Mouse (Mus musculus): ENCODE data around the gene Wnt4.
A peak's percentile ranks its signal among the peaks of the same experiment; 100 is the strongest.

Gene Wnt4

DNA sequence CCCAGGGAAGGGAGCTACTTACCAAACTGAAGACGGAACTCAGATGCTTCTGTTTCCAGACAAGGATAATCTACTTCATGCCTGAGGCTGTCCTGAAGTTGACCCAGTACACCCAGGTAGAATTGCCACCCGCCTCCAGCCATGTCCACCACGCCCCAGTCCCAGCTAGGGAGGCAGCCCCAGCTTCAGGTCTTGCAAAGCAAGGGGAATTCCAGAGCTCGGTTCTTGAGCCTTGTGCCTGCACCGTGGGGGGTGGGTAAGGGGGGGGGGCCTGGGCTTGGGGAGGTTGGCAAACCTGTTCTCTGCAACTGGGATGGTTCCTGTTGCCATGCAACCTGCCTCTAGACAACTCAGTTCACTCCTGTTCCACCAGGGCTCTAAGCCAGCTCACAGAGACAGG, 2.1 kb downstream of the Wnt4 start:
- no peak for DNase-seq (ENCODE audit: extremely low spot score)

GRCm38 (mm10) chr4:137281273-137281672, 4.0 kb downstream of the Wnt4 start:
- DNase-seq (ENCODE audit: extremely low spot score): no peak

DNA sequence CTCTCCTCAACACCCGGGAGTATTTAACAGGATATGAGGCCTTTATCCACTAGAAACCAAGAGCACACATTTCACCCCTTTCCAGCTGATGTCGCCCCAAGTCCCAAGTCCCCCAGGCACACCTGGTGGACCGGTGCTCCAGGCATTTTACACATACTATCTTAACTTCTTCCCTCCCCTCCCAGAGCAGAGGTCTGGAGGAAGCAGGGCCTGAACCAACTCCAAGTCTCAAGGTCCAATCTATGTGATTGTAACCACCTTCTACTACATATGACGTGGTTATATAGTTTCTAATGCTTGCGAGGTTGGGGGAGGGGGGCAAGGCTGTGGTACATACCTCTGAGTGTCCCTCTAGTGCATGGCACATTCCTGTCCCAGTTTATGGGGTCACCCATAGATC, 4.8 kb downstream of the Wnt4 start:
- no peak for DNase-seq (ENCODE audit: extremely low spot score)

- no peak for DNase-seq (ENCODE audit: extremely low spot score)
These were observed 5.5 kb downstream of the Wnt4 start for GRCm38 (mm10) chr4:137282584-137283406.

GRCm38 (mm10) chr4:137283407-137283732, 6.1 kb downstream of the Wnt4 start:
- DNase-seq (ENCODE audit: extremely low spot score): no peak

- no peak for DNase-seq (ENCODE audit: extremely low spot score)
These were observed 8.8 kb downstream of the Wnt4 start for GRCm38 (mm10) chr4:137285876-137286661.

- no peak for DNase-seq (ENCODE audit: extremely low spot score)
These were observed 9.3 kb downstream of the Wnt4 start for GRCm38 (mm10) chr4:137286662-137286953.

DNA sequence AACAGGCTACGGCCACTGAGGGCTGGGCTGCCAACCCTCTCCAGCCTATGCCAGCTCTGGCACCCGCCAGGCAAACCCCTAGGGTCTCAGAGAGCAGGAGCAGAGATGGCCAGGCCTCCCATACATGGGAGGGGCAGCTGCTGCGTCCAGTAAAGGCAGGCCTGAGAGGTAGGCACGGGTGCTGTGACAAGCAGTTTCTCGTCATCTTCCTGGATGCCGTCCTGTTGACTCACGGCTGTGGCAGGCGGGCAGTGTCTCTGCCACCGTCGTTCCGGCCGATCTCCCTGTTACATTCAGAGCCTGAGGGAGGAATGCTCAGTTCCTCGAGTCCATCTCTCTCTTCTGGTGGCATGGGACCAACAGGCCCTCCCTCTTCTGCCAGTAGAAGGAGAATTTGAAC, 9.9 kb downstream of the Wnt4 start:
- no peak for DNase-seq (ENCODE audit: extremely low spot score)

DNA sequence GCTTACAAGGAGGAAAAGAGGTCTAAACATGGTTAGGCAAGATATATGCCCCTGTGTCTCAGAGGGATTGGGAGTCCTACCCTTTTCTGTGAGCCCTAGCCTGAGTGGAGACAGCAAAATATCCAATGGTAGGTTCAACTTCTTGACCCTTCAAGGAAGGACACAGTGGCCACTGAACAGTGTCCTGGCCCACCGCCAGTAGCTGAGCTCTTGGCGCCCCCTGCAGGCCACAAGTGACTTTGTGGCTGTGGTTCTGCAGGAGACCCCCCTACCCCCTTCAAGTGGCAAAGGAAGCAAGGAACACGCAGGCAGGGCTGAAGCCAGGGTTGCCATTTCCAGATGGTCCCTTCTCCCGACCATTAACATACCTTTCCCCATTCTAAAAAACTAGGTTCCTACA, 10.5 kb downstream of the Wnt4 start:
- peak; percentile 74 for DNase-seq (ENCODE audit: extremely low spot score)

- no peak for DNase-seq (ENCODE audit: extremely low spot score)
These were observed 12.4 kb downstream of the Wnt4 start for GRCm38 (mm10) chr4:137289701-137290100.

GRCm38 (mm10) chr4:137290250-137290649, 13.0 kb downstream of the Wnt4 start:
- no peak for DNase-seq (ENCODE audit: extremely low spot score)

DNA sequence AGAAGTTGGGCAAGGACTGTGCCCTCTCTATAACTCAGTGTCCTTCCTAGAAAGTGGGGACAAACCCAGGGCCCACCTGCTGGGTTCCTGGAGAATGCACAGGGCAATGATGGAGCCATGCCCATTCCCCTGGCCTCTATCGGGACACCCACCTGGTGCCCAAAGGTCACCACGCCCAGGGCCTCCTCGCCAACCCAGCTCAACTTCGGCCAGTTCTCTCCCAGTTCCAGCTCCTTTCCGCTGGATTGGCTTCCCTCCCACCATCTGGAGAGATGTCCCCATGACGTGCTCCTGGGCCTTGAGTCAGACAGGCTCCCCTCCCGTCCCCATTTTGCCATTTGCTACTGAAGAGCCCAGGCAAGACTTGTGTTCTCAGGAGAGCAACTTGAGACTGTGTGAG, 15.3 kb downstream of the Wnt4 start:
- DNase-seq (ENCODE audit: extremely low spot score): no peak

DNA sequence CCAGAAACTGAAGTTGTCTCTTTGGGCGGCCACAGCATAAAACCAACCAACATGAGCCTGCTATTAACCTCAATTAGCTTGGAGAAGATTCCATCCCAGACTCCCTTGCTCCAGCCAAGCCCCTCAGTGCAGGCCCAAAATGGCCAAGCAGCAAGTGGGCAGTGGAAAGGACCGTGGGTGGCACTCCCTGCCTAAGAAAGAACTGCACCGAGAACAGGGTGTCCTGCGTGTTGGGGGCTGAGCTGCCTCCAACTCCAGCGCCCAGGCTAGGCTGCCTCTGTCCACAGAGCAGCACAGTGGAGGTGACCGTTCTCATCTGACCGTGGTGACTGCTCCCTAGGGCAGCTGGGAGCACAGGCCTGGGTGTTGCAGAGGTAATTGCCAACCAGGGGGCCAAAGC, 16.7 kb downstream of the Wnt4 start:
- no peak for DNase-seq (ENCODE audit: extremely low spot score)

- no peak for DNase-seq (ENCODE audit: extremely low spot score)
These were observed 17.2 kb downstream of the Wnt4 start for GRCm38 (mm10) chr4:137294474-137294873.

GRCm38 (mm10) chr4:137294951-137295350, 17.7 kb downstream of the Wnt4 start:
- DNase-seq (ENCODE audit: extremely low spot score): no peak

GRCm38 (mm10) chr4:137297611-137298010, 20.3 kb downstream of the Wnt4 start:
- DNase-seq (ENCODE audit: extremely low spot score): no peak

DNA sequence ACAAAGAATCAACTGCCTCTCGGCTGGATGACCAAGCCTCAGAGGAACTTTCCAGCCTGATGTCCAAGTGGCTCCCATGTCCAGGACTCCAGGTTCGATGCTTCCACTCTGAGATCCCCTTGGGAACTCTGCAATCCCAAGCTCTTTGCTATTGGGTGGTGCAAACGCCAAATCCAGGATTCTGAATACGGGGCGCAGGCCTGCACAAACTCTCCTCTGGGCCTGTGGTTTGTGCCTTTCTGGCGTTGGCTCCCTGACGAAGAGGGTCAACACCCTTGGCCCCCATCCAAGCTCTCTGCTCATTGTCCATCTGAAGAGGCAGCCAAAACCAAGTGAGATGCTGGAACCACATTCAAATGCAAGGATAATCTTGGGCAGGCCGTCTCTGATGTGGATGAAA, 21.1 kb downstream of the Wnt4 start:
- DNase-seq (ENCODE audit: extremely low spot score): no peak

- no peak for DNase-seq (ENCODE audit: extremely low spot score)
These were observed 22.9 kb downstream of the Wnt4 start for GRCm38 (mm10) chr4:137300227-137300626.

- no peak for DNase-seq (ENCODE audit: extremely low spot score)
These were observed 24.3 kb downstream of the Wnt4 start for GRCm38 (mm10) chr4:137301635-137302034.

DNA sequence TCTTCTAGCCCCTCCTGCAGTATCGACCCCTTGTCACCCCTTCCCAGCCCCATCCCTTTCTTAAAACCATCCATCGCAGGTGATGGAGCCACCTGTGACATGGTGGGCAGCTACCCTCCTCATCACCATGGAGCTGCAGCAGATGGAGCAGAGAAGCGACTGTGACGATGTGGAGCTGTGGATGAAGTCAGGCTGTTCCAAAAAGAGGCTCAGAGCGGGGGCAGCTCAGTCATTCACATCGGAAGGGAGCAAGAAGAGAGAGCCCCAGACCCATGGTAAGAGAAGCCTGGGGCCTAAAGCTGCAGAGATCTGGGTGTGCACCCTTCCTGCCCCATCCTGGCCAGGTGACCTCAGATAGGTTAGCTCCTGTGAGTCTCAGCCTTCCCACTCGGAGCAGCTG, 26.8 kb downstream of the Wnt4 start:
- DNase-seq (ENCODE audit: extremely low spot score): no peak

DNA sequence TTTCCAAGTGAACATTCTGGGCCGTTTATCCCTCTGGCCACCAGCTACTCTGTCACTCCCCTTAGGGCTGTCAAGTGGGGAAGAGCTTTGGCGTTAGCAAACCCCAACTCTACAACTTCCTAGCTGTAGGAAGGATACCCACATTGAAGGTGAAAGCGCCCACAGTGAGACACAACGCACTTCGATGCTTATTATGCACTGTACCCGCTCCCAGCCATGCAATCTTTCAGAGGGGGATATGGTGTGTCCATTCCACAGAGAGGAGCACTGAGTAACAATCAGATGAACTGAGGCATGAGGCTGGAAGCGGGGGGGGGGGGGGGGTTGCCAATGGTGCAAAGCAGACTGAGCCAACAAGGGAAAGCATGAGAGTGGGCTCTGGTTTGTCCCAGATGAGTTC, 27.8 kb downstream of the Wnt4 start:
- no peak for DNase-seq (ENCODE audit: extremely low spot score)

DNA sequence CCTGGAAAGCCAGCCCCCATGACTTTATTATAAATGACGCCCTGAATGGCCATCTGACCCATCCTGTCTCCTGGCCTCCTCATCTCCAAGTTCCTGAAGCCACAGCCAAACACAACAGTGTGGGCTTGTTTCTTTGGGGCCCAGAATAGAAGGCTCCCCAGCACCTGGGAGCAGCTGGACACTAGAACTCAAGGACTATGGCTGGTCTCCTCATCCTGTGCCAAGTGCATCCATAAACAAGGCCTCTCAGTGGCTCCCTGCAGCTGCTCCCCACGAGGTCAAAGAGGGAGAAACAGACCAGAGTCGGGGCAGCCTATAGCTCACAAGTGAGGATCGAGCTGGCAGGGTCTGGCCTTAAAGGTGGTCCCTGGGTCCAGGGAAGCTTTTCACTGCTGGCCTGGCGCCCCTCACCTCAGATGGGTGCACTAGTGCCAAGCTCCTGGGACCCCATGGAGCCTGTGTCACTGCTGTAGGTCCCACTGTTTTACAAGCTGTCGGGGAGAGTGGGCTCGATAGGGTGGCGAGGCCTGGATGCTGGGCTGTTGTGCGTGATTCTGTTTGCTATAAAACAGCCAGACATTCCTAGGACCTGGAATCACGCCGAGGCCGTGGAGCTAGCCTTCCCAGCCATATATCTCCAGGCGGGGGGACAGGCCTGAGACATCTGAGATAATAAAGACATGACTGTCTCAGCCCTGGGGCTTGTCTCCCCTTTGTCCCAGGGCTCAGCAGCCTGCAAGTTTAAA, 28.7 kb downstream of the Wnt4 start:
- DNase-seq (ENCODE audit: extremely low spot score): no peak

DNA sequence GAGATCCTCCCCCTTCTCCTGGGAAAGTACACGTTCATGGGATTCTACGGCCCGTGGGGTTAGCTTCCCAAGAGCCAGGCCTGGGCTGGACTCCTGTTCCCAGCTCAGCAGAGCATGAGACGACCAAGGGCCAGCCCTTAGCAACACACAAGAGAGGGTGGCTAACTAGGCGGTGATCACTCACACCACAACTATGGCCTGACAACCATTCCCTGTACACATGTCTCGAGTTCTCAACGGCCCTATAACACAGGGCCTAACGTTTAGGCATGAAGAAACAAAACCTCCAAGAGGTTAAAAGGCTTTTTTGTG, 29.2 kb downstream of the Wnt4 start:
- no peak for DNase-seq (ENCODE audit: extremely low spot score)
